Mouse (Mus musculus) midbrain, embryonic 11.5 days (tissue): ENCODE measurements at regions not wholly inside any gene's neighbourhood (a gene's known extent, or its start where the extent isn't known, plus 50 kb on each side); places are given as distances from the start of the nearest gene placed in this dataset.

Source experiments
- ATAC-seq: fragments of 200-750 bp; cut with Nextera tagmentation; 2 replicates; pipeline ENCODE4 v1.8.0; 2017; ENCODE audit warnings: moderate TSS enrichment, moderate library complexity; ENCODE audit not compliant: low FRiP score
- DNase-seq: peaks from one replicate; pipeline ENCODE4 v3.0.0; 2015; ENCODE audit warnings: low spot score; ENCODE audit errors: missing footprints
- H3K27ac ChIP-seq: fragments of 300-500 bp; sonication (generic); 2 replicates; pipeline ENCODE4 v1.5.1; 2014; ENCODE audit warnings: low read depth, low read length
- H3K27me3 ChIP-seq: fragments of 300-500 bp; sonication (generic); 2 replicates; pipeline ENCODE4 v1.6.1; 2014; ENCODE audit warnings: mild to moderate bottlenecking, low read length, moderate library complexity, mixed read lengths; ENCODE audit not compliant: control insufficient read depth, insufficient read depth
- H3K36me3 ChIP-seq: fragments of 300-500 bp; sonication (generic); 2 replicates; pipeline ENCODE4 v1.6.1; 2014; ENCODE audit warnings: mild to moderate bottlenecking, low read length, moderate library complexity, mixed read lengths; ENCODE audit not compliant: control insufficient read depth, insufficient read depth
- H3K4me1 ChIP-seq: fragments of 300-500 bp; sonication (generic); 2 replicates; pipeline ENCODE4 v1.6.1; 2014; ENCODE audit warnings: low read length; ENCODE audit not compliant: control insufficient read depth, insufficient read depth
- H3K4me2 ChIP-seq: fragments of 300-500 bp; sonication (generic); 2 replicates; pipeline ENCODE4 v1.6.1; 2014; ENCODE audit warnings: mild to moderate bottlenecking, moderate library complexity
- H3K4me3 ChIP-seq: fragments of 300-500 bp; sonication (generic); 2 replicates; pipeline ENCODE4 v1.5.1; 2014; ENCODE audit warnings: low read depth, low read length
- H3K9ac ChIP-seq: fragments of 300-500 bp; sonication (generic); 2 replicates; pipeline ENCODE4 v1.6.1; 2014; ENCODE audit warnings: low read length
- H3K9me3 ChIP-seq: fragments of 300-500 bp; sonication (generic); 2 replicates; pipeline ENCODE4 v1.6.1; 2016; ENCODE audit warnings: low read length; ENCODE audit not compliant: control insufficient read depth
- WGBS: fragments of 180-500 bp; shearing (Covaris S2); extraction: QIAGEN DNeasy Blood & Tissue Kit; methylation state at CpG from one replicate; pipeline ENCODE4 v1.1.7; 2014; 5-methylcytosine and 5-hydroxymethylcytosine counted together

GRCm38 (mm10) chr15:55999605-56000004 is 1477.8 kb downstream of the Slc22a22 start:
- Histone ChIP-seq H3K27ac (no peak overlapping the region), H3K4me2 (no peak overlapping the region), H3K27me3 (no peaks in the 10 kb centered on the region), H3K9ac (no peak overlapping the region), H3K4me3 (no peak overlapping the region), H3K36me3 (no peaks in the 10 kb centered on the region), H3K4me1 (no peaks in the 10 kb centered on the region), H3K9me3 (no peaks in the 10 kb centered on the region)
- no peak for DNase-seq
- WGBS = 90% methylated on average over 4 of the region's 4 CpGs
- ATAC-seq = no peak

DNA sequence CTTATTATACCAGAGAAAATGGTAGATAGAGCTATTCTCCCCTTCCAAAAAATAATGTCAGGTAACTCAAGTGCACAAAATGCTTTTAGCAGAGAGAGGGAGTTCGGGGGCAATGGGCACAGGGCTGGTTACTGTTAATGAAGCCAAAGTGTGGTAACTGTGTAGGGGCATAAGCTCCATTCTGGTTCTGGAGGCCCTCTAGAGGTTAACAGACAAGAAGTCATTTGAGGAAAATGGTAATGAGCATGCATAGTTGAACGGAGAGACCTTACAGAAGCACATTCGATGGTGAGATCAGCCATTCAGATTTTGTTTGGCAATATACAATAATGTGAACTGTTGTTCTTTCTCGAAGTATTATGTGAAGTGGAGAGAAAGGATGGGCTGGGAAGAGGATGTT is 1479.4 kb downstream of the Slc22a22 start:
- H3K9ac ChIP-seq = no peak overlapping the region
- no peaks in the 10 kb centered on the region for H3K9me3 ChIP-seq
- H3K36me3 ChIP-seq = no peaks in the 10 kb centered on the region
- no peak for ATAC-seq
- no peak overlapping the region for H3K27ac ChIP-seq
- WGBS = 83% methylated on average over 4 of the region's 4 CpGs
- no peaks in the 10 kb centered on the region for H3K27me3 ChIP-seq
- DNase-seq = no peak
- H3K4me2 ChIP-seq = no peak overlapping the region
- no peaks in the 10 kb centered on the region for H3K4me1 ChIP-seq
- no peak overlapping the region for H3K4me3 ChIP-seq

DNA sequence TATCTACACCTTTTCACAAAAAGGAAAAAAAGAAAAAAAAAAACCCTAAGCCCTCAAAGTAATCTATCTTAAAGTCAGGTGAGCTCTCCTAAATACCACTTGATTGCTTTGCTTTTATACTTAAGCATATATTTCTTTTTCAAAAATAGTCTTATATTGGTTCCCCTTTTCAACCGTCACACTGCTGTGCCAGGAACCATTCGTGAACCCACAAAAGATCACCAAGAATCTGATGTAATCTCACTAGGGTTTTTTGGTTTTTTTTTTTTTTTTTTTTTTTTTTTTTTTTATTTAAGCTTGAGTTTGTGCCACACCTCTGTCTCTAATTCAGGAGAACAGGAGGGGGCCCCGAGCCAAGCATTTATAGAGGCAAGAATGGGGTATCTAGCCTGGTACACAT is 1482.7 kb downstream of the Slc22a22 start:
- H3K27ac ChIP-seq = no peak overlapping the region
- 82% methylated on average over 3 of the region's 3 CpGs for WGBS

DNA sequence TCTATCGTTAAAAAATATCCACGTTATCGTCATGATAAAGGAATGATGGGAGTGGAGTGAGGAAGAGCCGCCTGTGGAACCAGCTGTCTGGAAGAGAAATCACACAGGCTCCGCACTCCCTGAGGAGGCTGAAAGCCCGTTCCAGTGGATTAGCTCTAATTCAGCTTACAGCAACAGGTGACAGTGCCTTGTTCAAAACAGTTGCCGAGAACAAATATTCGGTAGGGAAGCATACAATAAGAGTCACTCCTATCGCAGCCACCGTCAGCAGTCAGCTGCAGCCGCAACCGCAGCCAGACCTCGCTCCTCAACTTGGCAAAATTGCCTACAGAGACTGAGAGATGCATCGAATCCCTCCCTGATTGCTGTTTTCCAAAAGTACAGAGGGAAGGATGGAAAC is 1501.6 kb downstream of the Slc22a22 start:
- Histone ChIP-seq H3K4me1 (no peaks in the 10 kb centered on the region), H3K4me3 (no peak overlapping the region), H3K4me2 (no peak overlapping the region), H3K36me3 (no peaks in the 10 kb centered on the region), H3K27me3 (no peaks in the 10 kb centered on the region), H3K27ac (no peak overlapping the region), H3K9ac (no peak overlapping the region), H3K9me3 (no peaks in the 10 kb centered on the region)
- WGBS = 56% methylated on average over 14 of the region's 14 CpGs
- DNase-seq (no peak), ATAC-seq (no peak)

More for the DNA sequence above, 1482.7 kb downstream of the Slc22a22 start:
- Histone ChIP-seq H3K4me1 (no peaks in the 10 kb centered on the region), H3K4me3 (no peak overlapping the region), H3K9ac (no peak overlapping the region), H3K4me2 (no peak overlapping the region), H3K9me3 (no peaks in the 10 kb centered on the region), H3K27me3 (no peaks in the 10 kb centered on the region), H3K36me3 (no peaks in the 10 kb centered on the region)
- DNase-seq = no peak
- no peak for ATAC-seq

DNA sequence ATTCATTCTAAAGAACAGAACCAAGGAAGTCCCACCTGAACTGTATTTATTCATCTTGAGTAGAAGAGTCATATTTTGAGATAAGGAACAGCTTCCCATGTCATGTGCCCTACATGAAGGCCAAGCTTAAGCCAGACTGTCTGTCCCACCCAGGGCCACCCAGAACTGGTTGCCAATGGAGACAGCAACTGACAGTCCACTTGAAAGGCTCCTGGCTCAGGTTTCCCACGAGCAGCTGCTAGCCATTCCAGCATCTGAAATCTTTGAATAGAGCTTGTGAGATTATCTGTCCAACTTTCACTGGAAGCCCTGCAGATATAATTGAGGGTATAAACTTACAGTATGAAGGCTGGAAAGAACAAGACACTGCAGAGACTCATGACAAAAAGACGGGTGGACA is 1510.6 kb downstream of the Slc22a22 start:
- ATAC-seq (no peak; the same call in 1 of the 2 replicates), DNase-seq (no peak)
- H3K9me3 ChIP-seq = no peaks in the 10 kb centered on the region

GRCm38 (mm10) chr15:55965296-55965695 is 1512.1 kb downstream of the Slc22a22 start:
- no peaks in the 10 kb centered on the region for H3K27me3 ChIP-seq
- H3K4me1 ChIP-seq = no peaks in the 10 kb centered on the region
- H3K9me3 ChIP-seq = no peaks in the 10 kb centered on the region
- no peaks in the 10 kb centered on the region for H3K36me3 ChIP-seq
- ATAC-seq (no peak), DNase-seq (no peak)
- 78% methylated on average over 7 of the region's 7 CpGs for WGBS
- no peak overlapping the region for H3K4me3 ChIP-seq
- no peak overlapping the region for H3K27ac ChIP-seq
- no peak overlapping the region for H3K9ac ChIP-seq
- no peak overlapping the region for H3K4me2 ChIP-seq

More for the DNA sequence above, 1510.6 kb downstream of the Slc22a22 start:
- WGBS = 38% methylated on average over 2 of the region's 2 CpGs
- Histone ChIP-seq H3K4me2 (no peak overlapping the region), H3K36me3 (no peaks in the 10 kb centered on the region), H3K9ac (no peak overlapping the region), H3K4me3 (no peak overlapping the region), H3K27me3 (no peaks in the 10 kb centered on the region), H3K27ac (no peak overlapping the region), H3K4me1 (no peaks in the 10 kb centered on the region)

- ATAC-seq = no peak
- Histone ChIP-seq H3K4me3 (no peak overlapping the region), H3K4me1 (no peaks in the 10 kb centered on the region), H3K27me3 (no peaks in the 10 kb centered on the region), H3K9ac (no peak overlapping the region), H3K27ac (no peak overlapping the region), H3K9me3 (no peaks in the 10 kb centered on the region), H3K36me3 (no peaks in the 10 kb centered on the region), H3K4me2 (no peak overlapping the region)
- 91% methylated on average over 3 of the region's 3 CpGs for WGBS
- no peak for DNase-seq
Observed at GRCm38 (mm10) chr15:55962093-55962492, 1515.3 kb downstream of the Slc22a22 start.
